Mouse (Mus musculus): ENCODE measurements around the gene Zcwpw1. TPM values are rescaled to one million over a fixed set of nuclear protein-coding genes. Genes with fewer than 3 reads are reported as not detected.

Zcwpw1 gene
- 4.1 and 4.9 TPM in 2 replicates for polyA plus RNA-seq (2015; fragmentation: Nextera tagmentation; extraction: Ambion mirVana)

DNA sequence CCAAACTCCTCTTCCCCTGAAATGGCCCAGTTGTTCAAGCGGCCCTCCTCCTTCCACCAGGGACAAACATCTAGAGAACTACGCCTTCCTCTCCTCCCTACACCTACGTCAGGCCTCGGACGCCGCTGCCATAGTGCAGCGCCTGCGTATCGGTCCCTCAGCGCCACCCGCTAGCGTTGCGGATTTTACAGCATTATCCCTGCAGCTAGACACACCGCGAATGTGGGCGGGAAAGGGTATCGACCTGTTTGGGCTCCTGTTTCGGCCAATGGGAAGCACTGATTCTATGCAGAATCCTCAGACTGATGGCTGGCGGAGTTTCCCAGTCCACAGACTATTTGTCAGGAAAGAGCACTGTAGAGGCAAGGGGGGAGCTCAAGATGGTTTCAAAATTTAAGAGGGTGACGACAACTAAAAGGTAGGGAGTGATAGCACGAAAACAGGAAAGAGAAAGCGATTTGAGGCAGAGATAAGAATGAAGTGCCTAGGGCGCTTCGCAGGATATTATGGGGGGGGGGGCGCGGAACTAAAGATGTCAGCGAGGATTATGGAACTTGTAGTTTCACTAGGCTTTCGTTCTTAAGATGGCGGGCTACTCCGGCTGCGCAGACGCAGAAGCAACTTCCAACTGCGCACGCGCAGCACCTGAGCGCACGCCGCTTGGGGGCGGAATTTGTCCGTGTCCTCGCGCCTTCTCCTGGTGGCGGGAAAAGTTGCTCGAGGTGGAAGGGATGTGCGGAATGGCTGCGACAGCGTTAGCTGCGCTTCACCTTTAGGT lies at the start of gene Zcwpw1, which contains the start of gene Mepce:
Zcwpw1 (plus strand) TSS at position 648 of the 778 bp plus-strand sequence.
Mepce (minus strand) TSS at position 505 of the 778 bp plus-strand sequence.

DNA sequence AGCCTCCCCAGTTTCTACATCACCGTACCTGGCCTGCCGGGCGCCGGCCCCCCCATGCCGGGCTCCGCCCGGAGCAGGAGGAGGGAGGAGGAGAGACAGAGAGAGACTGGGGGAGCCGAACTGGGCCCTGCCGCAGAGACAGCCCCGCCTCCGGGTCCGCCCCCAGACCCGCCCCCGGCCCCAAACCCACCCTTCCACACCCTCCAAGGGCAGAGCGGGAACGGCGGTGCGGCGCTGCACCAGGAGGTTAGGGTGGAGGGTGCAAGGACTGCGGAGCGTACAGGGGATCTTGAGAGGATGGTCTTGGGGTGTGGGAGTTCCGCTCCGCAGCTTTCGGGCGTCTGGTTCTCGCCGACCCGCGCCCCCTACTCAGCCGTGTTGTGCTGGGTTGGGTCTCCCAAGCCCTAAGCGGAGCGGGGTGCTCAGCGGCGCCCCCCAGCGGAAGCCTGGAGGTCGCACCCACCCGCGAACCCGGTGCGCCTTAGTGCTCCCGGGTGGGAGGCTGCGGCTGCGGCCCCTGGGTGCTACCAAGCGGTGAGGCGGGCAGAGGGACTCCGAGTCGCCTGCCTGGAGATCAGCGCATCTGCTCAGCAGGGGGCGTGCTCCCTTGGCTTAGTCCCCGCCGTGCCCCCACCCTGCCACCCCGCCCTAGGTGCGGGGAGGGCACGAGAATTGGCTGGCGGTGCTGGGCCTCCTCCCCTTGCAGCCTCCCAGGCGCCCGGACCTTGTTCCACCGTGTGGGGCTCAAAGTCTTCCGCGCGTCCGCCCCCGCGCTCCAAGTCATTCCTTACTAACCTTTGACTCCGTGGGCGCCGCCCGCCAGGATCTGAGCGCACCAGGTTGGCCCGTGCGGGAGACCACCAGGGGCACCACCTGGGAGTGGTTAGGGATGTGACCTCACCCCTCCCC lies 46.3 kb upstream of the Zcwpw1 start, which contains the start of gene Nyap1:
Nyap1 (minus strand) TSS at position 585 of the 909 bp plus-strand sequence.

DNA sequence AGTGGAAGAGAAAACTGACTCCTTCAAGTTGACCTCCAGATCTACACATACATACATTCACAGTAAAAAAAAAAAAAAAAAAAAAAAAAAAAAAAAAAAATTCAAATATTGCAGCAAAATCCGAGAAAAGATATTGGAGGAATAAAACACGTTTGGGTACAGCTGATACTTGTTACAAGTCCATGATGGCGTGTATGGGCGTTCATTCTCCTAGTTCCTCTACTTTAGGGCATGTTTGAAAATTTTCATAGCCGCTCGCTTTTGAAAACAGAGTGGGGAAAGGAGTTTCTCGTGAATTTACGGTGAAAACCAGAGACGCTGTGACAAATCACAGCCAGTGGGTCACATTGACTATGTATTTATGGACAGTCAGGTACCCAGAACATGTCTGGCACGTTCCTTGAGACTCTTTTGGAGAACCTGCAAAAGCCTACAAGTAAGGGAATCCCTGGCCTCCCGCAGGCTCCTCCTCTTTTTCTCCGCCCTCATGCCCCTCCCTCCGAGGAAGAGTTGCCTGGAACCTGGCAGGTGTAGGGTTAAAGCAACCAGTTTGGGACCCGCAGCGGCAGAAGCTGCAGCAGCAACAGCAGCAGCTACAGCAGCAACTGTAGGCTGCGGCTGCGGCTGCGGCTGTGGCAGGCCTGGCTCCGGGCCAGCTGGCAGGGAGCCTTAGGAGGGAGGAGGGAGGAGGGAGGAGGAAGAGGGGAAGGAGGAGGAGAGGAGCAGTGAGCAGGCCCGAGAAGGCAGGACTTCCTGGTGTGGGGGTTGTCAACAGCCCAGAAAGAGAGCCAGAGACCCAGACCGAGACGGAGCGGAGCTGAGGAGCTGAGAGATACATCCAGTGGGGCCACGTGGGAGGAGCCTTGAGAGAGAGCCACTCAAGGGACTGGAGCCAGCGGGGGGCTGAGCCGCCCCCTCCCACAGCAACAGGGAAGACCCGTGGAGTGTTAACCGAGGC lies 42.1 kb upstream of the Zcwpw1 start, which contains the start of gene Tsc22d4:
Tsc22d4 (plus strand) TSS at position 517 of the 958 bp plus-strand sequence.

DNA sequence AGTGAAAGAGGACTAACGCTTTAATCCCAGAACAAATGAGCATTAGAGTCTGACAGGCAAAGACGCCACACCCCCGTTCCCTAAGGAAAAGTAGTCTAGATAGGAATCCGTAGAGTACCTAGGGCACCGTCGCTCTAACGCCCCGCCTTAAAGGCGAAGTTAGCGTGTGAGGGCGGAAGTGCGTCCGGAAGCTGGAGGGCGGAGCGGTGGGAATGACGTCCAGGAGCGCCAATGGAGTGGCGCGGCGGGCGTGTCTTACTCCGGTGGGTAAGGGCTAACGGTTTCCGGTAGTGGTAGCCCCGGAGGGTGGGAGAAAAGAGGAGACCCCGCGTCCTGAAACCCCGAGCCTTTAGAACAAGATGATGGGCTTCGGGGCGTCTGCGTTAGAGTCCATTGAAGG lies 9.0 kb upstream of the Zcwpw1 start, which contains the start of gene Ppp1r35:
Ppp1r35 (plus strand) TSS at position 215 of the 400 bp plus-strand sequence.

DNA sequence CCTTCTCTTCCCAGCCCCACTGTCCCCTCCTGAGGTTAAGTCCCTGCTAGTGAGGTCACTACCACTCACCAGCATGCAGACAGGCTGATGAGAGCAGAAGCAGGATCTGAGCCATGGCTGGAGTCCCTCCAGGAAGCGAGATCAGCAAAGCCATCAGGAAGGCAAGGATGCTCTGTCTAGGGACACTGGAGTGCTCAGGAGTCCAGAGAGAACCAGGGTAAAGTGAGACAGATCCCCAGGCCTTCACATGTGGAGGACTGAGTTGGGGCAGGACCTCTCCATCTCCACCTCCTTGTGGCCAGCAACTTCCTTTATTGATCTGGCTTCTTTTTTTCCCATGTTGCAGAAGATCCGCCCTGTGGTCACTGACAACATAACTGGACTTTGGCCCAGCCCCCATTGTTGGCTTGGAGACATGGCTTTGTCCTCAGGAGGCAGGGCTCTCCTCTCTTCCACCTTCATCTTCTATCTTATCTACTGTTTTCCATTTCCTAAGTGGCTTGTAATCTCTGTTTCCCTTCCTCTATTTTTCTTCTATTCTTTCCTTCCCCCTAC lies 48.4 kb downstream of the Zcwpw1 start, which contains the start of gene Pilra:
Pilra (minus strand) TSS at position 316 of the 555 bp plus-strand sequence.

DNA sequence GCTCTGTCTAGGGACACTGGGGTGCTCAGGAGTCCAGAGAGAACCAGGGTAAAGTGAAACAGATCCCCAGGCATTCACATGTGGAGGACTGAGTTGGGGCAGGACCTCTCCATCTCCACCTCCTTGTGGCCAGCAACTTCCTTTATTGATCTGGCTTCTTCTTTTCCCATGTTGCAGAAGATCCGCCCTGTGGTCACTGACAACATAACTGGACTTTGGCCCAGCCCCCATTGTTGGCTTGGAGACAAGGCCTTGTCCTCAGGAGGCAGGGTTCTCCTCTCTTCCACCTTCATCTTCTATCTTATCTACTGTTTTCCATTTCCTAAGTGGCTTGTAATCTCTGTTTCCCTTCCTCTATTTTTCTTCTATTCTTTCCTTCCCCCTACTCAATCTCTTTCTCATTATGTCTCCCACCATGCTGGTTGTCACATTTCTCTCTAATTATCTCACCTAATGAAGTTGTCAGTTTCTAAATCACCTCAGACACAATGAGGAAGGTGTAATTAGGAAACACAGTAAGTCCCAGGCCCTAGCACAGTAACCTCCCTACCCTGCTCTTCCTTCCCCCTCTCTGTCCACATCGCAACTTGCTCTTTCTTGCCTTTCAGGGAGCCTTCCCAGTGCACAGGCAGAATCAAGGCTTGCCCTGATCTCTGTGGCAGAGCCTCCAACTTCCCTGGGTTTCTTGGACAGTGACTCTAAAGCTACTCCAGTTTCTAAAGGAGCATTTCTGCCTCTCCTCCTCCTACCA lies 70.5 kb downstream of the Zcwpw1 start, which contains the start of gene Pilrb1:
Pilrb1 (minus strand) TSS at position 147 of the 751 bp plus-strand sequence.

DNA sequence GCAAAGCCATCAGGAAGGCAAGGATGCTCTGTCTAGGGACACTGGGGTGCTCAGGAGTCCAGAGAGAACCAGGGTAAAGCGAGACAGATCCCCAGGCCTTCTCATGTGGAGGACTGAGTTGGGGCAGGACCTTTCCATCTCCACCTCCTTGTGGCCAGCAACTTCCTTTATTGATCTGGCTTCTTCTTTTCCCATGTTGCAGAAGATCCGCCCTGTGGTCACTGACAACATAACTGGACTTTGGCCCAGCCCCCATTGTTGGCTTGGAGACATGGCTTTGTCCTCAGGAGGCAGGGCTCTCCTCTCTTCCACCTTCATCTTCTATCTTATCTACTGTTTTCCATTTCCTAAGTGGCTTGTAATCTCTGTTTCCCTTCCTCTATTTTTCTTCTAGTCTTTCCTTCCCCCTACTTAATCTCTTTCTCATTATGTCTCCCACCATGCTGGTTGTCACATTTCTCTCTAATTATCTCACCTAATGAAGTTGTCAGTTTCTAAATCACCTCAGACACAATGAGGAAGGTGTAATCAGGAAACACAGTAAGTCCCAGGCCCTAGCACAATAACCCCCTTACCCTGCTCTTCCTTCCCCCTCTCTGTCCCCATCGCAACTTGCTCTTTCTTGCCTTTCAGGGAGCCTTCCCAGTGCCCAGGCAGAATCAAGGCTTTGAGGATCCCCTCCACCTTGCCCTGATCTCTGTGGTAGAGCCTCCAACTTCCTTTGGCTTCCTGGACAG lies 84.2 kb downstream of the Zcwpw1 start, which contains the start of gene Pilrb2:
Pilrb2 (minus strand) TSS at position 172 of the 737 bp plus-strand sequence.

Other genes with a start within 250 kb of the Zcwpw1 start
- 0.14 TPM in 1 of 2 replicates, not detected in the other for gene Actl6b, start 234.3 kb upstream of the Zcwpw1 start, polyA plus RNA-seq (2015; fragmentation: Nextera tagmentation; extraction: Ambion mirVana)
- gene Tfr2, start 218.0 kb upstream of the Zcwpw1 start, polyA plus RNA-seq (2015; fragmentation: Nextera tagmentation; extraction: Ambion mirVana) = 0.59 and 0.67 TPM in 2 replicates
- gene Mospd3, start 186.7 kb upstream of the Zcwpw1 start, polyA plus RNA-seq (2015; fragmentation: Nextera tagmentation; extraction: Ambion mirVana) = 23.9 and 25.0 TPM in 2 replicates
- 197 and 226 TPM in 2 replicates for gene Pcolce, start 174.0 kb upstream of the Zcwpw1 start, polyA plus RNA-seq (2015; fragmentation: Nextera tagmentation; extraction: Ambion mirVana)
- gene Fbxo24, start 158.8 kb upstream of the Zcwpw1 start, polyA plus RNA-seq (2015; fragmentation: Nextera tagmentation; extraction: Ambion mirVana) = 0.28 and 0.29 TPM in 2 replicates
- 22.2 and 25.0 TPM in 2 replicates for gene Lrch4, start 158.7 kb upstream of the Zcwpw1 start, polyA plus RNA-seq (2015; fragmentation: Nextera tagmentation; extraction: Ambion mirVana)
- 4.4 and 6.3 TPM in 2 replicates for gene Gm20605, start 158.6 kb upstream of the Zcwpw1 start, polyA plus RNA-seq (2015; fragmentation: Nextera tagmentation; extraction: Ambion mirVana)
- gene Sap25, start 146.5 kb upstream of the Zcwpw1 start, polyA plus RNA-seq (2015; fragmentation: Nextera tagmentation; extraction: Ambion mirVana) = 2.6 and 3.3 TPM in 2 replicates
- 0.06 and 0.18 TPM in 2 replicates for gene Irs3, start 142.1 kb upstream of the Zcwpw1 start, polyA plus RNA-seq (2015; fragmentation: Nextera tagmentation; extraction: Ambion mirVana)
- gene Agfg2, start 103.1 kb upstream of the Zcwpw1 start, polyA plus RNA-seq (2015; fragmentation: Nextera tagmentation; extraction: Ambion mirVana) = 17.8 and 25.5 TPM in 2 replicates
- 0.81 and 0.98 TPM in 2 replicates for gene Nyap1, start 46.2 kb upstream of the Zcwpw1 start, polyA plus RNA-seq (2015; fragmentation: Nextera tagmentation; extraction: Ambion mirVana)
- gene Tsc22d4, start 42.1 kb upstream of the Zcwpw1 start, polyA plus RNA-seq (2015; fragmentation: Nextera tagmentation; extraction: Ambion mirVana) = 222 and 228 TPM in 2 replicates
- 12.5 and 12.7 TPM in 2 replicates for gene Ppp1r35, start 8.9 kb upstream of the Zcwpw1 start, polyA plus RNA-seq (2015; fragmentation: Nextera tagmentation; extraction: Ambion mirVana)
- gene Mepce, start 143 bp upstream of the Zcwpw1 start, polyA plus RNA-seq (2015; fragmentation: Nextera tagmentation; extraction: Ambion mirVana) = 5.8 and 6.8 TPM in 2 replicates
- gene Pilra, start 48.5 kb downstream of the Zcwpw1 start, polyA plus RNA-seq (2015; fragmentation: Nextera tagmentation; extraction: Ambion mirVana) = 84.3 and 85.3 TPM in 2 replicates
- gene Pilrb1, start 70.3 kb downstream of the Zcwpw1 start, polyA plus RNA-seq (2015; fragmentation: Nextera tagmentation; extraction: Ambion mirVana) = 0.79 and 4.1 TPM in 2 replicates
- 0.71 and 3.5 TPM in 2 replicates for gene Pilrb2, start 84.0 kb downstream of the Zcwpw1 start, polyA plus RNA-seq (2015; fragmentation: Nextera tagmentation; extraction: Ambion mirVana)
- 0.24 and 0.42 TPM in 2 replicates for gene Cyp3a13, start 133.8 kb downstream of the Zcwpw1 start, polyA plus RNA-seq (2015; fragmentation: Nextera tagmentation; extraction: Ambion mirVana)
- 0.33 and 0.45 TPM in 2 replicates for gene Gjc3, start 175.3 kb downstream of the Zcwpw1 start, polyA plus RNA-seq (2015; fragmentation: Nextera tagmentation; extraction: Ambion mirVana)
- 0.28 and 0.48 TPM in 2 replicates for gene Azgp1, start 193.7 kb downstream of the Zcwpw1 start, polyA plus RNA-seq (2015; fragmentation: Nextera tagmentation; extraction: Ambion mirVana)
- not detected in 2 replicates for gene Smok3a, start 233.5 kb downstream of the Zcwpw1 start, polyA plus RNA-seq (2015; fragmentation: Nextera tagmentation; extraction: Ambion mirVana)
- not detected in 2 replicates for gene Smok3b, start 233.6 kb downstream of the Zcwpw1 start, polyA plus RNA-seq (2015; fragmentation: Nextera tagmentation; extraction: Ambion mirVana)

Measured in urinary bladder, postnatal 0 days (tissue).